Mouse (Mus musculus): ENCODE results near the gene Vipr2.

DNA sequence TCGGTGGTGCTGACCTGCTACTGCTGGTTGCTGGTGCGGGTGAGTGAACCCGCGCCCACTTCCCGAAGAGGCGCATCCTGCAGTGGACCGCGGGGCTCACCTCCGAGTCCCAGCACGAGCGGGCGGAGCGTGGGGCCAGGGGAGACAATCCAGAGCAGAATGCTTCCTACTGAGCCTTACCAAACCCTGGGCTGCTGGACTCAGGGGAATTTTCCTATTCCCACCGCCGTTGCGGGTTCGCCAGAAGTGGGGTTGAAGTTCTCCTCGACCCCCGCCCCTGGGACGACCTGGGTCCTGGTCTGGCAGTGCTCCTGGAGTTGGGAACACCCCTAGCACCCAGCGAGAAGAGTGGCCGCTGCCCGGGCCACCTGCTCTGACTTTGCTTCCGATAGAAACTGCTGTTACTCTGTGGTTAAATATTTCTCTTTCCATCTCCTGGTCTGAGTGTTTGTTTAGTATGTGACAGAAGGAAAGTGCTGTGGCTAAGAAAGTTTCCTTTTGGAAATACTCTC is 385 bp downstream of the Vipr2 start:
- TF ChIP-seq FOSL1 (IDR thresholded peaks at IDR 0.05; ENCODE audit: insufficient read depth, low read length, poor library complexity, severe bottlenecking) (no peak), CEBPB (IDR thresholded peaks at IDR 0.05; ENCODE audit: low read depth) (no peak)

Measured in C2C12 (cell line).